Mouse (Mus musculus): ENCODE measurements around the gene Cnnm2.

Cnnm2 gene

GRCm38 (mm10) chr19:46849443-46849997 lies 88.1 kb downstream of the Cnnm2 start:
- DNase-seq = peak; percentile 85

DNA sequence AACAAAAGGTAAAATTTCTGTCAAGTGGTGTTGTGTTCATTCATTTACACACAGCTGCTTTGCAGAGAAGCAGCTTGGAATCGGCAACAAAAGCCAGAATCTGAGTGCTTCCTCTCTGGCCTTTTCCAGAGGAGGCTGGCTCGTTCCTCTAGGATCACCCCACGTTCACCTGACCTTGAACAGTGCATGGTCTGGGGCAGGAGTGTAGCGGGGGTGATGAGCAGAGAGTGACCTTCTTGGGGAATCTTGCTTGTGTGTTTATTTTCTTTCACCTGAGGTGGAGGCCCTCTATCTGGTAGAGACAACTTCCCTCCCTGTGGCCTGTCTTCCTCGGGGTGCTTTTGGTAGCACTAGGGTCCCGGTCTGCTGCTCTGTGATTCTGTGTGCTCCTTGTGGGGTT lies 94.8 kb downstream of the Cnnm2 start:
- no peak for DNase-seq

DNA sequence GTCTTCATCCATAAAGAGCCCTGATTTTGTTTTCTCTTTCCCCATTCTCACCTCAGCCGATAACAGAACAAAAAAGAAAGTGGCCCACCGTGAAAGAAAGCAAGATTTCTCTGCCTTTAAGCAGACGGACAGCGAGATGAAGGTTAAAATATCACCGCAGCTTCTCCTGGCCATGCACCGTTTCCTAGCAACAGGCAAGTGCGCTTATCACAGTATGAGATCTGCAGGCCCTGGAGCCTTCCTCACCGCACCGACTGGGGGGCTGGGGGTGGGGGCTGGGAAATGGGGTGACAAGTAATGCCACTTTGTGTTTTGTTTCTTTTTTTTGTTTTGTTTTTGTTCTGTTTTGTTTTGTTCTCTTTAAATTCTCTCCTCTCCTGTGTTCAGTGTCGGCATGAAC lies 95.4 kb downstream of the Cnnm2 start:
- no peak for DNase-seq

GRCm38 (mm10) chr19:46857277-46857989 lies 96.0 kb downstream of the Cnnm2 start:
- DNase-seq = peak; percentile 54

GRCm38 (mm10) chr19:46858200-46858599 lies 96.8 kb downstream of the Cnnm2 start:
- DNase-seq = no peak

DNA sequence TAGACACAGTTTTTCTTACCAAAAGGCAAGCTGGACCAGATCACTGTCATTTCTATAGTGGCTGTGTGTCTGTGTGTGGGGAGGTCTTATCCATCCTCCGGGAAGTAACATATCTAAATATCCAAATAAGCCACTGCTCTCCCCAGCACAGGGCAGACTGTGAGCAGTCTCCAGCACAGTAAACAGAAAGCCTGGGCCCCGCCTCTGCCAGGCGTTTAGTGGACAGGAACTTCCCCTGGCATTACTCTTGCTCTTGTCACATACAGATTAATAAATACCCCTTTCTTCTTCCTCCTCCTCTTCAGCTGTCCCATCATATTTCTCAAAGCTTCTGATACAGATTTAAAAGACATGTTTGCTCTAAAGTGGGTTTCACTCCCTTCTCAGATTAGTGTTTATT lies 101.2 kb downstream of the Cnnm2 start:
- no peak for DNase-seq

- no peak for DNase-seq
Observed at GRCm38 (mm10) chr19:46863236-46863927, 102.0 kb downstream of the Cnnm2 start.

GRCm38 (mm10) chr19:46864079-46864478 lies 102.7 kb downstream of the Cnnm2 start:
- DNase-seq = no peak

- no peak for DNase-seq
Observed at GRCm38 (mm10) chr19:46864731-46865331, 103.4 kb downstream of the Cnnm2 start.

DNA sequence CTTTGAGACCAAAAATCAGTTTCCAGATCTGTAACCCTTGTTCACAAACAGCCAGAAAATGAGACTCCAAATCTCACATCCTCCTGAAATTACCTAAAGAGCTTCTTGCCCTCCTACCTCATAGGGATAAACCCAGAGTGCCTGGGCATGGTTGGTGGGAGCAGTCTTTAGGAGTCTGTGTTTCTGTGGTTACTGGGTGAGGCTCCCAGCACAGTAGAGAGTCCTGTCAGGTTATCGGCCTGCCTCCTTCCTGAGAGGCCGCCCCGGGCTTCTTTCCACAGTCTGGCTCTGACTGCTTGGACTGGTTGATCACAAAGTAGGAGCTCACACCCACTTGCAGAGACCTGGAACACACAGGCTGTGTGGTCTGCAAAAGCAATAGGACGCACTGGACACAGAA lies 104.0 kb downstream of the Cnnm2 start:
- no peak for DNase-seq

GRCm38 (mm10) chr19:46869049-46869448 lies 107.7 kb downstream of the Cnnm2 start:
- no peak for DNase-seq

DNA sequence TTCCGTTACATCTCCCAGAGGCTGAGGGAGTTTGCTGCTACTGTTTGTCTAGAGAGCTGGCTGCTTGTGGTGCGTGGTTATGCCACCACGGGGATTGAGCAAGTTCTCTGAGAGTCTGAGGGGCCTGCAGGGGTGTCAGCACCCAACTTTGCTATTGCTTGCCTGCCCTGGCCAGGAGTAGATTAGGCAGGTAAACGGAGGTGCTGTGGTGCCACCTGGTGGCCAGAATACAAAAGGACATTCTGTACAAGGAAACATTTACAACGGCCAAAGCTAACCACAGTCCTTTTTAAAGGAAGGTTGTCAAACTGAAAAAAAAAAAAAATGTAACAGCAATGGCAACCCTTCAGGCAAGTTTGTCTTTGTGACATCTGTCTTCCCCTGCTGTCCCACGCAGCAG lies 108.1 kb downstream of the Cnnm2 start:
- DNase-seq = peak; percentile 87

GRCm38 (mm10) chr19:46871096-46871495 lies 109.7 kb downstream of the Cnnm2 start:
- no peak for DNase-seq

DNA sequence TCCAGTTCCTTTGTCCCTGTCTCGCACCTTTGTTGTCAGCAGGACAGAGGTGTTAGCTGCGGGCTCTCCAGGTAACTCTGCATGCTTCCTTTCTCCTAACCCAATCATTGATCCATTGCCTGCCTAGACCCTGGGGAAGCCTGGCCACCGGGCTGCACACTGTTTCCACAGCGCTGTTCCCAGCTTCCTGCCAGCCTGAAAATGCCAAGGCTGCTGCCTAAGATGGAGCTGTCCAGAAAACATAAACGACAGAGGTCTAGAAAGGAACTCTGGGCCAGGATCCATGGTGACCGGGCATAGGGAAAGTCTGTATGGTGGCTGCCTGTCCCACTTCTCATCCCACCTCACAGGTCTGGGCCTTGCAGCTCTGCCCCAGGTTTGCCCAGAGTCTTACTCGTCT lies 110.3 kb downstream of the Cnnm2 start:
- DNase-seq = no peak

DNA sequence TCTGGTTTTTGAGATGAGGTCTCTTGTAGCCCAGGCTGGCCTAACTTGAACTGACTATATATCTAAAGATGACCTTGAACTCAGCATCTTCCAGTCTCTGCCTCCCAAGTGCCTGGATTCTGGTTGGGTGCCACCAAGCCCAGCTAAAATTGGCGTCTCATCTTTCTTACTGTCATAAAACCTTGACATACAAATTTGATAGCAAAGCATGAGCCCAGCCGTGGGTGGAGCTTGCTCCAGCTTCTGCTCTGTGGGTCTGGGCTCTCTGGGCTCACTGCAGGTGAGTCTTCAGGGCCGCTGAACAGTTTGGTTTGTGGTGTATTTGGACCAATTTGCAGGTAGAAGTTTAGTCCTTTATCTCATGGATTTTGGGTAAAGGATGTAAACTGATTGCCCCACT lies 112.5 kb downstream of the Cnnm2 start:
- DNase-seq = no peak

DNA sequence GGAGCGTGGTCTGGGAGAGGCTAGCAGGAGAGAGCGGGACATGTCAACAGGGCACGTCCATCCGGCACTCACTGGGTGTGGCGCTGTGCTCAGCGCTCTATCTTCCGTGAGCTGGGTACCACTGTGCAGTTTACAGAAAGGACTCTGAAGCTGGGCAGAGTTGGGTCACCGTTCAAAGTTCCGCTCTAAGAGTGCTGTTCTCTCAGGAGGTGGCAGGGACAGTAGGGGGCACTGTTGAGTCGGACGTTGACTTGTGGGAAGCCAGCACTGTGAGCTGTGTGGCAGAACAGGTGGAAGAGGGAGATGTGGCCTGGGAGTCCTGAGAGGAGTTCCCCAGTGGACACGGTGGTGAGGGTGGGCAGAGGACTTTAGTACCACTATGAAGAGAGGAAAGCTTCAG lies 114.4 kb downstream of the Cnnm2 start:
- DNase-seq = peak; percentile 88

- peak; percentile 71 for DNase-seq
Observed at GRCm38 (mm10) chr19:46877886-46878285, 116.5 kb downstream of the Cnnm2 start.

DNA sequence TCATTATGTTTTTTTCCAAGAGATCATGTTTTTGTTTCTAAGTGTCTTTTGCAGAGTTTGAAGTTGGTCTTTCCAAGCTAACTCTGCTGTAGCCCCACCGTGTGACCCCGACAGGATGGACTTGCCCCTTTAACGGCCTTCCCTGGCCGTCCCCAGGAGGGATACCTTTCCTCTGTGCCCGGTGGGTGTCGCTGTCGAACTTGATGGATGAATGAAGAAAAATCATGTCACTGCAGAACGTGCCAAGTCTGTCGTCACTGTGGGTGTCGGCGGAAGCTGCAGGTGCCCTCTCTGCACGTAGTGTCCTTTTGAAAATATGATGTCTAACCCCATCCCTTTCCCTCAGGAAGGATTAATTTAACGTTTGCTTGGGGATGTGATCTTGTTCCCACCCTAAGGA lies 117.0 kb downstream of the Cnnm2 start:
- peak; percentile 85 for DNase-seq

DNA sequence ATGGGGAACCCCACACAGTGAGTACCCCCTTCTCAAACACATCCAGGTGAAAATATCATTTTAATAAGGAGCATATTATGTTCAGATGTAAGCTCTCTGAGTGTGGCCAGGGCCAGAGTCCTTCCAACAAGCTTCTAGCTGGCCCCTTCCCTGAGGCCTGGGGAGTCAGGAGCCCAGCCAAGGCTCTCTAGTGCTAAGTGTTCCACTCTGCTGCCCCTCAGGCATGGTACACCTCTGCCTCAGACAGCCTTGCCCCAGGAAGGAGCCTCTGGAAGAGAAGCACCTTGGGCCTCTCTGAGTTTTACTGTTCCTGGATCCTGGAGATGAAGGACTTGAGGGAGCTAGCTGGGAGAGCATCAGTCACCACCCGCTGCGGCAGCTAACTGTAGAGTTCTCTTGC lies 118.5 kb downstream of the Cnnm2 start:
- DNase-seq = peak; percentile 71

- no peak for DNase-seq
Observed at GRCm38 (mm10) chr19:46885365-46885764, 124.0 kb downstream of the Cnnm2 start.

- DNase-seq = no peak
Observed at GRCm38 (mm10) chr19:46886826-46887225, 125.4 kb downstream of the Cnnm2 start.

- no peak for DNase-seq
Observed at GRCm38 (mm10) chr19:46887811-46888527, 126.6 kb downstream of the Cnnm2 start.

DNA sequence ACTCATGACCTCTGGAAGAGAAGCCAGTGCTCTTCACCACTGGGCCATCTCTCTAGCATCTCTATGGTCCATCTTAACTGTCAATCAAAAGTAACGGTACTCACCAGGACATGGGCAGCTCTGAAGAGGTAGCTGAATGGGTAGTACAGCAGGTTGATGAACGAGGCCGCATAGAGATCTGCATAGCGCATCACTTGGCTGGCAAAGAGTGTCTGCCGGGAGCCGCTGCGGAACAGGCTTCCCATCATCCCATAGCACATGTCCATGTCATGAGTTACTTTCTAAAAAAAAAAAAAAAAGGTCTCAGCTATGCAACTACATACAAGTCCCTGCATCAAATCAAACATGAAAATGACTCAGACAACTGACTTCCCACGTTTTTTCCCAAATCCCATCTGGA lies 128.3 kb downstream of the Cnnm2 start:
- DNase-seq = no peak

Data from kidney, adult 9 months (tissue).